Mouse (Mus musculus) hindbrain, embryonic 13.5 days (tissue): ENCODE data around the gene Zbtb20. TPM values are rescaled to one million over a fixed set of nuclear protein-coding genes. Genes with fewer than 3 reads are reported as not detected.

Experiments used
- ATAC-seq: fragments of 200-750 bp; cut with Nextera tagmentation; 2 replicates; pipeline ENCODE4 v1.8.0; 2017; ENCODE audit warnings: moderate TSS enrichment; ENCODE audit not compliant: low FRiP score
- H3K27ac ChIP-seq: fragments of 300-500 bp; sonication (generic); 2 replicates; pipeline ENCODE4 v1.5.1; 2015; ENCODE audit warnings: inconsistent platforms, mild to moderate bottlenecking, moderate library complexity
- H3K27me3 ChIP-seq: fragments of 300-500 bp; sonication (generic); 2 replicates; pipeline ENCODE4 v1.6.1; 2015; ENCODE audit warnings: mild to moderate bottlenecking, inconsistent platforms
- H3K36me3 ChIP-seq: fragments of 300-500 bp; sonication (generic); 2 replicates; pipeline ENCODE4 v1.6.1; 2015; ENCODE audit warnings: mild to moderate bottlenecking, inconsistent platforms
- H3K4me1 ChIP-seq: fragments of 300-500 bp; sonication (generic); replicated peaks from 2 replicates; pipeline ENCODE4 v1.6.1; 2015; ENCODE audit warnings: inconsistent platforms
- H3K4me2 ChIP-seq: fragments of 300-500 bp; sonication (generic); 2 replicates; pipeline ENCODE4 v1.6.1; 2015; ENCODE audit warnings: inconsistent platforms, mild to moderate bottlenecking, moderate library complexity
- H3K4me3 ChIP-seq: fragments of 300-500 bp; sonication (generic); 2 replicates; pipeline ENCODE4 v1.5.1; 2015; ENCODE audit warnings: mild to moderate bottlenecking, inconsistent platforms
- H3K9ac ChIP-seq: fragments of 300-500 bp; sonication (generic); 2 replicates; pipeline ENCODE4 v1.6.1; 2015; ENCODE audit warnings: mild to moderate bottlenecking, inconsistent platforms
- H3K9me3 ChIP-seq: fragments of 300-500 bp; sonication (generic); 2 replicates; pipeline ENCODE4 v1.6.1; 2016; ENCODE audit warnings: inconsistent platforms
- WGBS: fragments of 180-500 bp; shearing (Covaris S2); methylation state at CpG from one replicate; pipeline ENCODE4 v1.1.7; 2015; 5-methylcytosine and 5-hydroxymethylcytosine counted together
- polyA plus RNA-seq: library from polyadenylated mRNA; unstranded; fragments of >200 nt; fragmentation: Nextera tagmentation; extraction: Ambion mirVana; gene quantifications from 2 replicates; pipeline ENCODE4 v1.2.1, GENCODE M21; 2015

Zbtb20 gene
- polyA plus RNA-seq, 1 experiment from 2014 or later: 65.7 TPM

GRCm38 (mm10) chr16:43363751-43364515 lies 488.3 kb downstream of the Zbtb20 start:
- WGBS: 39% methylated on average over 7 of the region's 7 CpGs
- Histone ChIP-seq H3K9me3 (no peaks in the 10 kb centered on the region), H3K4me3 (no peak overlapping the region), H3K9ac (no peak overlapping the region), H3K36me3 (no peaks in the 10 kb centered on the region), H3K4me2 (no peak overlapping the region), H3K27me3 (no peaks in the 10 kb centered on the region), H3K27ac (no peak overlapping the region), H3K4me1 (0 out of 2 replicates have a peak, but pooled peaks cover 12% of the 10 kb centered on the region)
- no peak for ATAC-seq

- Histone ChIP-seq H3K27ac (no peak overlapping the region), H3K9ac (no peak overlapping the region), H3K4me2 (no peak overlapping the region), H3K27me3 (no peaks in the 10 kb centered on the region), H3K36me3 (no peaks in the 10 kb centered on the region), H3K4me3 (no peak overlapping the region), H3K4me1 (0 out of 2 replicates have a peak, but pooled peaks cover 12% of the 10 kb centered on the region), H3K9me3 (no peaks in the 10 kb centered on the region)
- WGBS: 84% methylated on average over 6 of the region's 6 CpGs
- ATAC-seq: no peak
These were observed 488.8 kb downstream of the Zbtb20 start for GRCm38 (mm10) chr16:43364516-43364910.

GRCm38 (mm10) chr16:43365277-43365676 lies 489.6 kb downstream of the Zbtb20 start:
- Histone ChIP-seq H3K4me1 (0 out of 2 replicates have a peak, but pooled peaks cover 12% of the 10 kb centered on the region), H3K4me2 (no peak overlapping the region), H3K27ac (no peak overlapping the region), H3K9me3 (no peaks in the 10 kb centered on the region), H3K9ac (no peak overlapping the region), H3K27me3 (no peaks in the 10 kb centered on the region), H3K36me3 (no peaks in the 10 kb centered on the region), H3K4me3 (no peak overlapping the region)
- ATAC-seq: no peak
- WGBS: 93% methylated on average over 3 of the region's 3 CpGs

GRCm38 (mm10) chr16:43370496-43371020 lies 494.9 kb downstream of the Zbtb20 start:
- Histone ChIP-seq H3K9me3 (no peaks in the 10 kb centered on the region), H3K27me3 (no peaks in the 10 kb centered on the region), H3K4me1 (no peaks in the 10 kb centered on the region), H3K9ac (no peak overlapping the region), H3K4me2 (no peak overlapping the region), H3K4me3 (no peak overlapping the region), H3K36me3 (no peaks in the 10 kb centered on the region), H3K27ac (no peak overlapping the region)
- whole genome bisulfite sequencing: 80% methylated on average over 3 of the region's 3 CpGs
- no peak for ATAC-seq

- Histone ChIP-seq H3K9me3 (no peaks in the 10 kb centered on the region), H3K36me3 (no peaks in the 10 kb centered on the region), H3K27ac (no peak overlapping the region), H3K27me3 (no peaks in the 10 kb centered on the region), H3K4me3 (no peak overlapping the region), H3K4me1 (no peaks in the 10 kb centered on the region), H3K4me2 (no peak overlapping the region), H3K9ac (no peak overlapping the region)
- 72% methylated on average over 6 of the region's 6 CpGs for WGBS
- ATAC-seq: no peak
These were observed 501.1 kb downstream of the Zbtb20 start for GRCm38 (mm10) chr16:43376782-43377181.

GRCm38 (mm10) chr16:43379351-43380325 lies 504.0 kb downstream of the Zbtb20 start:
- Histone ChIP-seq H3K27ac (no peak overlapping the region), H3K36me3 (no peaks in the 10 kb centered on the region), H3K9ac (no peak overlapping the region), H3K4me1 (no peaks in the 10 kb centered on the region), H3K4me2 (no peak overlapping the region), H3K27me3 (no peaks in the 10 kb centered on the region), H3K9me3 (no peaks in the 10 kb centered on the region), H3K4me3 (no peak overlapping the region)
- no peak for ATAC-seq
- WGBS: 89% methylated on average over 7 of the region's 7 CpGs

GRCm38 (mm10) chr16:43381183-43381582 lies 505.5 kb downstream of the Zbtb20 start:
- Histone ChIP-seq H3K9me3 (no peaks in the 10 kb centered on the region), H3K4me2 (no peak overlapping the region), H3K36me3 (no peaks in the 10 kb centered on the region), H3K27me3 (no peaks in the 10 kb centered on the region), H3K4me3 (no peak overlapping the region), H3K27ac (no peak overlapping the region), H3K9ac (no peak overlapping the region), H3K4me1 (no peaks in the 10 kb centered on the region)
- 87% methylated on average over 2 of the region's 2 CpGs for WGBS
- ATAC-seq: no peak

GRCm38 (mm10) chr16:43383149-43383740 lies 507.6 kb downstream of the Zbtb20 start:
- no peaks in the 10 kb centered on the region for H3K4me1 ChIP-seq
- 86% methylated on average over 7 of the region's 7 CpGs for WGBS
- H3K9ac ChIP-seq: no peak overlapping the region
- H3K9me3 ChIP-seq: no peaks in the 10 kb centered on the region
- H3K27me3 ChIP-seq: no peaks in the 10 kb centered on the region
- H3K4me2 ChIP-seq: no peak overlapping the region
- no peak overlapping the region for H3K4me3 ChIP-seq
- H3K27ac ChIP-seq: no peak overlapping the region
- no peaks in the 10 kb centered on the region for H3K36me3 ChIP-seq
- no peak for ATAC-seq

GRCm38 (mm10) chr16:43384953-43385619 lies 509.4 kb downstream of the Zbtb20 start:
- Histone ChIP-seq H3K4me1 (no peaks in the 10 kb centered on the region), H3K27me3 (no peaks in the 10 kb centered on the region), H3K9ac (no peak overlapping the region), H3K36me3 (no peaks in the 10 kb centered on the region), H3K4me3 (no peak overlapping the region), H3K27ac (no peak overlapping the region), H3K4me2 (no peak overlapping the region), H3K9me3 (no peaks in the 10 kb centered on the region)
- WGBS: 96% methylated on average over 4 of the region's 4 CpGs
- ATAC-seq: no peak

GRCm38 (mm10) chr16:43385620-43386210 lies 510.0 kb downstream of the Zbtb20 start:
- Histone ChIP-seq H3K4me2 (no peak overlapping the region), H3K9ac (no peak overlapping the region), H3K9me3 (no peaks in the 10 kb centered on the region), H3K4me3 (no peak overlapping the region), H3K4me1 (no peaks in the 10 kb centered on the region), H3K27ac (no peak overlapping the region), H3K27me3 (no peaks in the 10 kb centered on the region), H3K36me3 (no peaks in the 10 kb centered on the region)
- WGBS: 62% methylated on average over 5 of the region's 5 CpGs
- ATAC-seq: no peak

- Histone ChIP-seq H3K27me3 (no peaks in the 10 kb centered on the region), H3K9me3 (no peaks in the 10 kb centered on the region), H3K4me3 (no peak overlapping the region), H3K27ac (no peak overlapping the region), H3K36me3 (no peaks in the 10 kb centered on the region), H3K4me1 (no peaks in the 10 kb centered on the region), H3K4me2 (no peak overlapping the region), H3K9ac (no peak overlapping the region)
- ATAC-seq: no peak
- WGBS: 79% methylated on average over 5 of the region's 5 CpGs
These were observed 510.7 kb downstream of the Zbtb20 start for GRCm38 (mm10) chr16:43386426-43386825.
